Mouse (Mus musculus) embryo, embryonic 11 days (tissue): ENCODE measurements at regions not wholly inside any gene's neighbourhood (a gene's known extent, or its start where the extent isn't known, plus 50 kb on each side); places are given as distances from the start of the nearest gene placed in this dataset.

Experiments used
- DNase-seq: peaks from one replicate; pipeline ENCODE4 v3.0.0-alpha.2; 2015

GRCm38 (mm10) chr4:9935949-9936348 is 938.3 kb upstream of the 2610301B20Rik start:
- no peak for DNase-seq

DNA sequence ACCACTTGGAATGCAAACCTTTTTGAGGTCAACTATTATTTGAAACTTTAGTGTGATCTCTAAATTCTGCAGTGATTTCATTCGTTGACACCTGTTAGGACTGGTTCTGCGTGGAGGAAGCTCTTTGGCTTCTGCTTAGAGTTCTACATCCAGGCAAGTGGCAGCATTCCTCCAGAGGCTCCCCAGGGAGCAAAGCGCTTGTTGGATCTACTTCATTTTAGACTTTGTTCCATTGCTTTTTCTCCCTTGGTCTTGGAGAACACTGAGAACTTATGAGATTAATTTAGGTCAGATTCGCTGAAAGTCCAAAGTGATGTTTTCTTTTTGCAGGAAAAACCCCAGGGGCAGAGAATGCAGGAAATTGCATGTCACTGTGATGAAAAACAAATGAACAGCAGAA is 922.9 kb upstream of the 2610301B20Rik start:
- DNase-seq: no peak

DNA sequence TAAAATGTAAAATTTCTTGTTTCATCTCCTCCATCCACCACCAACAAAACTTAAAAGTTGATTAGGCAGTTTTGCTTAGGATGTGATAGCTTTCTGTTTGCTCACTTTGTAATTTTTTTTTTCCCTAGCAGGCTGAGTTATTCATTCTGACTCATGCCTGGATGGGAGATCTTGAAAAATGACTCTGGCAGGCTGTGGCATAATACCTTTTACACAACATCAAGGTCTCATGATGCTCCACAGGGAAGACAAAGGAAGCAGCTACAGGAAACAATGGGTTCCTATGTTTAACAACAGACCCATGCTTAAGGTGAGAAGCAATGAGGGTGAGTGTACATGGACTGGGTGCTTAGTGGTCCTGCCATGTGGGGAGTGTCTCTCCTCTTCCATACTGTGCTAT is 899.7 kb upstream of the 2610301B20Rik start:
- no peak for DNase-seq

DNA sequence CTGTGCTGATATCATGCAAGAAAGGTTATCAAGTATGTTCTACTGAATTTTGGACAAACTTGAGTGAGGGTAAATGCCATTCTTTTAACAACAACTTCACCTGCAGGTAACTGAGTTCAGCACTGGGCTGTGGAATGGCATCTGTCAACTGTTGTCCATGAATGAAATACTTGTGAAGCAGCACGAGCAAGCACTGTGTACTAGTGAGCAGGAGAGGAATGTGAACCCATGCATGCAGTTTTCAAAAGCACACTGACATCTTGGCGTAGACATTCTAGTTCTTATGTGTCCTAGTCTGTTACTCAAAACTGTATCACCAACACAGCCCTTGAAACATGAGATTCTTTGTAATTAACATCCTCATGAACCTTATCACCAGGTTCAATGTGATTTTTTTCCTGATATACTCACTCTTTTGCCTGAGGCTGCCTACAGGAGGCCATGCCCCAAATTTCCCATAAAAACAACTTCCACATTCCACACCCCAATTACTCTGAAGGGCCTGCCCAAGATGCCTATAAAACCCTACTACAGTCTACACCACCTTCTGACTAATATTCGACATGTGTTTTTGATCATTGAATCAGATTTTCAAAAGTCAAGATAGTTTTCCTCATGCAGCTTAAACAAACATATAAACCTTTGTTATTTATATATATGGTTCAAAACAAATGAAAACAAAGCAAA is 892.8 kb upstream of the 2610301B20Rik start:
- no peak for DNase-seq

DNA sequence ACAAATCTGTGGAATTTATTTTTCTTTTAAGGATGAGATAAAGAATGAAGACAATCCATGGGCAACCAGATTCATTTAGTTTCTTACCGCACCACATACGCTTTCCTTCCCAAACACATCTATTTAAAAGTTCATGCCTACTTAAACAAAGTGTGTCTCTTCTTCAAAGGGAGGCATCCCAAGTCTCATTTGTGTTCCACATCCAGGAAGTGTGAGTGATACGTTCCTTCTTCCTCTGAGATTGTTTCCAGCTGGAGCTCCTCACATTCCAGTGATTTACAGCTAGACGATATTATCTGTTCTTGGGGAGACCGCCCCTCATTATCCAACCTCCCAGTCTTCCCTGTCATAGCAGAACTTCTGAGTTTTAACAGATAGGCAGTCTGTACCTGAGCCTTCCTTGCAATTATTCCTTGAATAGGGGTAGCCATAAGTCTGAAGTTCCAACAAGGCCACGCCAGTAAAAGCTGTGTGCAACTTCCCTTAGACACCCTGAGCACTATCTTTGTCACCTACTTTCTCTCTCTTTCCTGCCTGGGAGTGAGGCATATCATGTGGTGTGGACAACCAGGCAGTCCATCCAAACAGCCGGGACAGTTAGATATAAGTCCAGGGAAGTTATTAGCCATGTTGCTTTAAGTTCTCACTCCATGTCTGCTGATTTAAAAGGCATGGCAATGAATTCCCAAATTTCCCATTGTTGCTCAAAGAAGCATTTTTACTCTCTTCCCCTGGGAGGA is 891.3 kb upstream of the 2610301B20Rik start:
- DNase-seq: no peak

DNA sequence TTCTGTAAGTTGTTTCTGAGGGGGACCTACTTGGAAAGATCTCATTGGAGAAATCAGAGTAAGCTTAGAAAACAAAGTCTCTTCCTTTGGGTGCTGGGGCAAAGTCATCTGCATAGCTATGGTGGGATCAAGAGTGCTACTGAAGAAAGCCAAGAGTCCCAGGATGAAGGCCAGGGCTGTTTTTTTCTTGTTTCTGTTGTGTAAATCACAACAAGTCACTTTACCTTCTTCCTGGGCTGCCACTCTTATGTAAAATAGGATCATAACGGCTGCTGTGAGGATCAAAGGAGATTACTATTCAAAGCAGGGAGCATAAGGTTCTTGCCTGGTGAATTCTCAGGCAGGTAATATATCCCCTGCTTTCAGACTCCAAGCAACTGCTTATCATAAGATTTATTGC is 880.4 kb upstream of the 2610301B20Rik start:
- DNase-seq: no peak

- DNase-seq: no peak
Measured at GRCm38 (mm10) chr4:9994466-9994865, 879.8 kb upstream of the 2610301B20Rik start.

- DNase-seq: no peak
Measured at GRCm38 (mm10) chr4:10030316-10030715, 844.0 kb upstream of the 2610301B20Rik start.

GRCm38 (mm10) chr4:10031764-10032163 is 842.5 kb upstream of the 2610301B20Rik start:
- DNase-seq: peak; percentile 10

- no peak for DNase-seq
Measured at GRCm38 (mm10) chr4:10035336-10035735, 839.0 kb upstream of the 2610301B20Rik start.

- no peak for DNase-seq
Measured at GRCm38 (mm10) chr4:10041301-10042093, 832.8 kb upstream of the 2610301B20Rik start.

DNA sequence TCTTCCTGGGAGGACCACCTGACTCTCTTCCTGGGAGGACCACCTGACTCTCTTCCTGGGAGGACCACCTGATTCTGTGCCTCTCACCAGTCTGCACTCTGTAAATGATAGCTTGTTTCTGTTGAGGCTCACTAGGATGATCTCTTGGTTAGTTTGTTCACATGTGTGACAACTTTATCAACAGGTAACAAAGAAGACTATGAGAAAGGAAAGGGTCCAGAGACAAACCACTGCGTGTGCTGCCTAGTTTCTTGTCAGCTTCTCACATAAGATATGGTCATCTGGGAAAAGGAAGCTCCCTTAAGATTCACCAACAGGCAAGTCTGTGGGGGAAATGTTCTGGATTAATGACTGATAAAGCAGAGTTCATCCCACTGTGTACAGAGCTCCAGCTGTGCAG is 825.5 kb upstream of the 2610301B20Rik start:
- DNase-seq: no peak

- no peak for DNase-seq
Measured at GRCm38 (mm10) chr4:10049411-10049810, 824.9 kb upstream of the 2610301B20Rik start.

DNA sequence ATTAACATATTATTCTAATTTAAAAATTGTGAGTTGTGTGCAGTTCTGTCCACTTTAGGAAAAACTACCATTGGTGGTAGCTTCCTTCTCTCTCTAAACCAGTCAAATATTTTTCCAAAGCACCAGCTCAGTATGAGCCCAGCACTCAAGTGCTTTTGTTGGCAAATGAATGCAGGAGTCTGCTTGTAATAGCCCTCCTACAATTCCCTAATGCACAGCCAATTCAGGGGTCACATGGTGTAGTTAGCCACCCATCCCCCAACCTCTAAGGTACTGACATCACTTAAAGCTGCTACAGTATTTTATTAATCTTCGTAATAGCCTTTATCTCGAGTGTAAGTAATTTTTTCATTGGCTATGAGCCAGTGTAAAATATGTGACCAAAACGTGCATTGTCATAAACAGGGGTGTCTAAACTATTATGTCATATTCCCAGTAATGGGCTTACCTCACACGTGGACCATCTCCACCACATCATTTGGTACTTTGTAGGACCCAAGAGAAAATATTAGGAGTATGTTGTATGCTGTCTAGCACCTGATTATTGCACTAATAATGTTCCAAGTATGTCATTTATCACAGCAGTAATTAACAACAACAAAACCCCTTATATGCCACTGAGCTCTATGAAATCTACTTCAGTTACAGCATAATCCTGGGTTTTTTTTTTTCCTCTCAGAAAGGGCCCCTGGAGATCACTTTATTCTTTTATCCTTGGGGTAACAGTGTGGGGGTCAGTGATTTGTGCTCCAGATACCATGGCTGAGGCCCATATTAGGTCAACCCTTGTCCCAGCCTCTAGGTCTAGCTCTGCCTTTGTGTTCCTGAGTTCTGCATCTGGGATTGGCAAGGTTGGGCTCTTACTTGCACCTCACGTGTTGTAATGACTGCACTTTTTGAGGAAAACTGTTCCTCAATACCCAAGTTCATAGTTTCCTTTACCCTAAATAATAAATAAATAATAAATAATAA is 822.7 kb upstream of the 2610301B20Rik start:
- peak; percentile 34 for DNase-seq

DNA sequence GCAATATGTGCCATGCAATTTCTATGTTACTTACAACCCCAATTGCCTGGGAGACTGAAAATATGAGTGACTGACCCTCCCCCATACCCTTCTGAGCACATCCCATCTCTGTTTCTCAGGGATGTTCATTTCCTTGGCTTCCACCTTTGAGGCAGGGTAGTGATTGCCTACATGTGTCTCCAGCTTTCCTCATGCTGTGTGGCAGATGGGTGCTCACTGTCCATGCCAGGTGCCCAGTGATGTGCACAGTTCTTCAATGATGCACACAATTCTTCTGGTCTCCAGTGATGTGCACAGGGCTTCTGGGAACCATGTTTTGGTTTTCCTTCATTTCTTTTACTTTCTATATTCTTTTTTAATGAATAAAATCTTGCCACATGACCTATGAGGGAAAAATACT is 821.4 kb upstream of the 2610301B20Rik start:
- DNase-seq: no peak

DNA sequence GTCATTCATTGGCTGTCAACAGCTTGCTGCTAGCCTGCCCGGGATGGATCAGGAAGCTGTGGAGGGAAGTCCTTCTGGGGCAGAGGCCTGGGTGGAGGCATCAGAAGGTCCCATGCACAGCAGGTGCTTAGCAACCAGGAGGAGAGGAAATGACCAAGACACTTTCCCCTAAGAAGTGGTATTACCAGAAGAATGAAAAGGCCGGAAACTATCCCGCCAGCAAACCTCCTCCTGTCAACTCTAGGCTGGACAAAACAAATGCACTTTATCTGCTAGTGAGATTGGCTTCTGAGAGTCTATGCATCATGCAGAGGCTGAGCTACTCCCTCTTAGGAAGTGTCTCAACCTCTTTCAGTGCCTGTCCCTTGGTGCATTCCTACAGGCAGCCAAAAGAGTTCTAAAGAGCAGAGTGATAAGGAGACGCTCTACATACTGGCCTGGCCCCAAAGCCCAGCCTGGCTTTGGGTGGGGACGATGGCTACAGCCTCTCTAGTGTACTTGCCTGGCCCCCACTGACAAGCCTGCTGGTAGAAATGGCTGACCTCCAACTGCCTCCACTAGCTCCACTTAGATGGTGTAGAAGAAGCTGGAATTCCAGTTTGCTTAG is 801.7 kb upstream of the 2610301B20Rik start:
- DNase-seq: no peak

DNA sequence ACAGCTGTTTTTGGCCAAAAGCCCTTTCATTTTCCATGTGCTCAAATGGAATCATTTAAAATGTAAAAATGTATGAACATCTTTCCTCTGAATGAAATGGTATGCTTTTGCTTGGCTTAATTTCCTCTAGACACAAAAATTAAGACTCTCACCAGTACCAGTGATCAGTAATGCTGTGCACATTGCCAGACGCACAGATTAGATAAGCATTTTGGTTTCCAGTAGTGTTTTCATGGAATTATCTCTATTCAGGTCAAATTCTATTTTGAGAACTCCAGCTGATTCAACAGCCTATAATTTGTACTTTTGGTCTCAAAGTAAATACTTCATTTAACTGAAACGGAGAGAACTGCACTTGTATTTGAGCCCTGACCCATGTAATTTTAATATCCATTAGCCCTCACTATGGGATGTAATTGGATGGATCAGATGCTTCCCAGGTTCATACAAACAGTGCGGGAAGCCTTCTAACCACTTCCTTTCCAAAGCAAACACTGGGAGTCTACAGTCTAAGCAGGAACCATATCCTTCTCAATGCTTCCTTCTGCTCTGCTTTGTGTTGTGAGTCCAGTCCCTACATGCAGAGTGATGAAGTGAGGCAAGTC is 794.6 kb upstream of the 2610301B20Rik start:
- no peak for DNase-seq

DNA sequence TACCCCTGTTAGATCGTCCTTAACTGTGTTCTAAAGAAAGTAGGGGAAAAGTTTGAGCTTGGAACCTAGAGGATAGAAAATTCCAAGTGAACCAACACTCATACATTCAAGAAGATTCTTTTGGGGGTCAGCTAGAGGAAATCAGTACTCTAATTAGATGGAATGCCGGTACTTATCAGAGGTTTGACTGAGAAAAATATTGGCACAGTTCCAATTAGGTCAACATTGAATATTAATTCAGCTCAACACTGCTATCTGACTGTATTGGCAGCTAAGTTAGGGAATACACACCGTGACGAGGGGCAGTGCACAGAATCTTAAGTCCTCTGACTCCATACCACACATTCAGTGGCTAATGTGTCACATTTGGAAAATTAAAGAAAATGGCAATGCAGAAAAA is 759.5 kb upstream of the 2610301B20Rik start:
- DNase-seq: no peak

GRCm38 (mm10) chr4:10117964-10118363 is 756.3 kb upstream of the 2610301B20Rik start:
- no peak for DNase-seq

DNA sequence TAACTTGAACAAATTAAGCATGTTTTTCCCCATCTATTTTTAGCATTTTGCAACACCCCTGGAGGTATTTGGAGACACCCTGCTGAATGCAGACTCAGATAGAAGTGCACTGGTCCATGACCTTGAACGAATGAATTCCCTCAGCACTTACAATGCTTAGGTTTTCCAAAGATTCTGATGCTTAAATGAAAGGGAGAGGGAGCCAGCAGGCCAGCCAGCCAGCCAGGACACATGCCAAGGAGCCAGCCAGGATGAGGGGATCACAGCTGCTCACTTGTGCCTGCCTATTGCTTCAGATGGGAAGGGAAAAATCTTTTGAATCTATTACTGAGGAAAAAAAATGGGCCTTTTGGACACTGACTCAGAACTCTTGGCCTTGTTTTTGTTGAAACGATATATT is 750.0 kb upstream of the 2610301B20Rik start:
- DNase-seq: no peak

DNA sequence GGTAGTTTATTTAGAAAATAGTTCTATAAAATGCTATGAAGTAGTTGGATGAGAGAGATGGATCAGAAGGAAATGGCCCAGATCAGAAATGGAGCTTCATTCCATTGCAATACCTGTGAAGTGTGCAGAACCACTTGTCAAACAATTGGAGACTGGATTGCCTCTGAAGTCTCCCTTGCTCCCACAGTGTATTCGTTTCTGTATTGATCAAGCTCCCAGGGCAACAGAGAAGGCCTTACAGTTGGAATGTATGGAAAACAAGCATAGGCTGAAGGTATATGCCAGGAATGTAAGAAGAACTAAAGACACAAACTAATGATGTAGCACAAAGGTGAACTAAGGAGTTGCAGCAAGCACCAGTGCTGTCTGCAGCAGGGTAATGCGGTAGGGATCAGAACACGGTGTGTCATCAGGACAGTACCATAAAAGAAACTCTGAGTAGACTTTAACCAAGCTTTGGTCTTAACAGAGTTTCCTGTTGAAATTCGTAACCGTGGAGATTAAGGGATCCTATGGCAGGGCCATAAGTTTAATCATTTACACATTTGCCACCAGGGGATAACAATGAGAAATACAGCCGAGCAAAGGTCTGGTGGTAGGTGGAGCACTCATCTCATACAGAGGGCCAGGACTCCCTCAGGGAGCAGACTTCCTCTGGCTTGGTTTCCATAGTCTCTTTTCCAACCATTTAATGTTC is 732.9 kb upstream of the 2610301B20Rik start:
- DNase-seq: no peak
